Mouse (Mus musculus) common myeloid progenitor, adult 5-6 weeks (primary cell): ENCODE data around the gene Med10. TPM values are rescaled to one million over a fixed set of nuclear protein-coding genes. Genes with fewer than 3 reads are reported as not detected.

Source experiments
- ATAC-seq: replicated peaks from 2 replicates; pipeline ENCODE4 v1.8.0; 2016; ENCODE audit warnings: low read depth, mild to moderate bottlenecking, moderate TSS enrichment, inconsistent platforms; ENCODE audit not compliant: poor library complexity, severe bottlenecking
- total RNA-seq: library from RNA; stranded (forward); fragments of 200-1000, 187-1606 nt; gene quantifications from 2 replicates; pipeline ENCODE4 v1.2.3, GENCODE M21; 2017

Med10 gene
- total RNA-seq, 1 experiment from 2014 or later = 50.7 TPM

- ATAC-seq = no peak
These were observed 23.4 kb downstream of the Med10 start for GRCm38 (mm10) chr13:69825396-69826095.

- ATAC-seq = no peak
These were observed 28.4 kb downstream of the Med10 start for GRCm38 (mm10) chr13:69830606-69831005.

GRCm38 (mm10) chr13:69832578-69832977 is 30.4 kb downstream of the Med10 start:
- no peak for ATAC-seq

- no peak for ATAC-seq
These were observed 31.2 kb downstream of the Med10 start for GRCm38 (mm10) chr13:69833416-69833815.

- ATAC-seq = no peak
These were observed 43.4 kb downstream of the Med10 start for GRCm38 (mm10) chr13:69845592-69845991.

GRCm38 (mm10) chr13:69849579-69849978 is 47.4 kb downstream of the Med10 start:
- no peak for ATAC-seq

GRCm38 (mm10) chr13:69852313-69852712 is 50.1 kb downstream of the Med10 start:
- ATAC-seq = 0 out of 2 replicates have a peak, but pooled peaks have one; percentile 39

GRCm38 (mm10) chr13:69853425-69854043 is 51.3 kb downstream of the Med10 start:
- ATAC-seq = no peak

GRCm38 (mm10) chr13:69855941-69856340 is 53.7 kb downstream of the Med10 start:
- no peak for ATAC-seq

- no peak for ATAC-seq
These were observed 60.1 kb downstream of the Med10 start for GRCm38 (mm10) chr13:69862276-69862675.

- ATAC-seq = no peak
These were observed 62.7 kb downstream of the Med10 start for GRCm38 (mm10) chr13:69864911-69865310.

Other genes with a start within 250 kb of the Med10 start
- 2.4 and 5.2 TPM in 2 replicates for gene Srd5a1, start 191.0 kb upstream of the Med10 start, total RNA-seq
- gene Ube2ql1, start 62.5 kb upstream of the Med10 start, total RNA-seq = not detected in 2 replicates